10 mouse cellular contexts compared by ENCODE assay signal in the genomic region with DNA sequence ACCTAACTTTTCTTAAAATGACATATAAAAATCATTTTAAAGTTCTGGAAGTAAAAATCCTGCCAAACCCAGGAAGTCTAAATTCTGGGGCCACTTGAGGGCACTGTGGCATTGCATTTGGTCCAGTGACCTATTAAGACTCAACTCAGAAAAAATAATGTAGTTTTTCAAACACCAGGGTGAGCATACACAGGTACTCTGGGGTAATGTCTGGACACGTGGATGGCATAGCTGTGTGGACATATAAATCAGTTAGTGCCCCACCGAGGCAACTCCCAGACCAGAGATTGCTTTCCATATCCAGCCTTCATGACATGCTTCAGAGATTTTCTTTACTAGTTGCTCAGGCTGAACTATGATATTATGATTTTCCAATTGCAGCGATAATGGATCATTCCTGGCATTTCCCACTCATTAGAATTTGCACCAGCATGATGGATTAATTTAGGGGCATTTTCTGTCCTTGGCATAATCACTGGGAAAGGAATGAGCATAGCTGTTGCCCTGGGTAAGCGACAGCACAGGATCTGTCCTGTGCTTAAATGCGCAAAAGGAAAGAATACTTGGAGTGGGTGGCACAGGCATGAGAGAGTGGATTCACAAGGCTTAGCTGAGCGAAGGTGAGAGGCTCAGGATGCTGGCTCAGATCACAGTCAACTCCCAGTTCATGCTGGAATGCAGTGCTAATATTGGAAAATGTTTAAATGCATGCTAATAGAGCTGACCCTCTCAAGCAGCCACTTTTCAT.
DNase-seq lines count a peak whose midpoint lies in the region; ATAC-seq and TF ChIP-seq lines count a peak whose summit lies in the region.
"Had no signal": no experiment of that assay in that cellular context is flagged by ENCODE, and none has a peak within 500 bp of the region (broad histone marks: within the 10 kb centered on the region; RNA-seq: fewer than 3 reads in every experiment).

No protein-coding gene starts in this region.

- peak; percentile 68; the same call in 1 of the 2 replicates for ATAC-seq in hindbrain, postnatal 0 days
- peak; percentile 61; the same call in 1 of the 2 replicates for ATAC-seq in neural tube, embryonic 12.5 days (ENCODE audit: low FRiP score, low read depth)

- H3K9me3 ChIP-seq in hindbrain, postnatal 0 days (ENCODE audit: low read length), result no peaks in the 10 kb centered on the region
- H3K9me3 ChIP-seq in neural tube, embryonic 12.5 days, result no peaks in the 10 kb centered on the region
- H3K9me3 ChIP-seq: embryonic facial prominence, embryonic 15.5 days; lung, embryonic 15.5 days had no signal

- no peaks in the 10 kb centered on the region for H3K36me3 ChIP-seq in hindbrain, postnatal 0 days (ENCODE audit: insufficient read depth, low read length)
- no peaks in the 10 kb centered on the region for H3K36me3 ChIP-seq in neural tube, embryonic 12.5 days
- H3K36me3 ChIP-seq: embryonic facial prominence, embryonic 15.5 days; lung, embryonic 15.5 days had no signal

- H3K9ac ChIP-seq in hindbrain, postnatal 0 days (replicated peaks; ENCODE audit: low read length), result no peak overlapping the region
- H3K9ac ChIP-seq in neural tube, embryonic 12.5 days, result no peak overlapping the region
- H3K9ac ChIP-seq: embryonic facial prominence, embryonic 15.5 days; lung, embryonic 15.5 days had no signal

- no peak overlapping the region for H3K27ac ChIP-seq in hindbrain, postnatal 0 days
- no peak overlapping the region for H3K27ac ChIP-seq in neural tube, embryonic 12.5 days
- H3K27ac ChIP-seq: embryonic facial prominence, embryonic 15.5 days; lung, embryonic 15.5 days had no signal

- H3K4me2 ChIP-seq in hindbrain, postnatal 0 days (ENCODE audit: low read depth, low read length), result no peak overlapping the region
- H3K4me2 ChIP-seq in neural tube, embryonic 12.5 days (replicated peaks), result no peak overlapping the region
- H3K4me2 ChIP-seq: embryonic facial prominence, embryonic 15.5 days; lung, embryonic 15.5 days had no signal

- DNase-seq in embryo, embryonic 10 days (ENCODE audit: low spot score), result peak; percentile 13
- no peak for DNase-seq in embryo, embryonic 9.5 days (ENCODE audit: extremely low spot score)
- peak; percentile 73 for DNase-seq in brain, adult 2 months (ENCODE audit: low read depth, low spot score)
- DNase-seq in hindbrain, postnatal 0 days (ENCODE audit: low spot score), result peak; percentile 86
- no peak for DNase-seq in urinary bladder, postnatal 14 days (ENCODE audit: low spot score)
- DNase-seq in urinary bladder, adult 18-20 months (ENCODE audit: low spot score in 2 of 2), result no peak
- no peak for DNase-seq in heart, adult 8-10 months (ENCODE audit: low spot score)

- peak; percentile 68 for TF ChIP-seq CTCF in hindbrain, postnatal 0 days (IDR thresholded peaks at IDR 0.05; ENCODE audit: low read depth)

- no peak overlapping the region for H3K4me3 ChIP-seq in hindbrain, postnatal 0 days (ENCODE audit: low read length)
- H3K4me3 ChIP-seq in neural tube, embryonic 12.5 days, result no peak overlapping the region
- H3K4me3 ChIP-seq: embryonic facial prominence, embryonic 15.5 days; lung, embryonic 15.5 days had no signal

- no peaks in the 10 kb centered on the region for H3K4me1 ChIP-seq in hindbrain, postnatal 0 days (ENCODE audit: insufficient read depth, low read length)
- no peaks in the 10 kb centered on the region for H3K4me1 ChIP-seq in neural tube, embryonic 12.5 days
- H3K4me1 ChIP-seq: embryonic facial prominence, embryonic 15.5 days; lung, embryonic 15.5 days had no signal

- H3K27me3 ChIP-seq in hindbrain, postnatal 0 days (ENCODE audit: insufficient read depth, low read length), result no peaks in the 10 kb centered on the region
- H3K27me3 ChIP-seq in neural tube, embryonic 12.5 days (replicated peaks), result no peaks in the 10 kb centered on the region
- H3K27me3 ChIP-seq: embryonic facial prominence, embryonic 15.5 days; lung, embryonic 15.5 days had no signal

- 37% methylated on average over 6 of the region's 6 CpGs for WGBS in hindbrain, postnatal 0 days
- WGBS in neural tube, embryonic 12.5 days, result 72% methylated on average over 6 of the region's 6 CpGs

Comparison
In these comparisons a context has a peak if more than half of its experiments do, and no peak if none do; other contexts are left out.
1. DNase-seq: peak in embryo, embryonic 10 days (single experiment), brain, adult 2 months (single experiment) and hindbrain, postnatal 0 days (single experiment); none in embryo, embryonic 9.5 days (single experiment), urinary bladder, postnatal 14 days (single experiment), urinary bladder, adult 18-20 months (0 of 2) and heart, adult 8-10 months (single experiment).